Mouse (Mus musculus) brain, embryonic 14.5 days (tissue): ENCODE data around the gene Sox5. TPM values are rescaled to one million over a fixed set of nuclear protein-coding genes. Genes with fewer than 3 reads are reported as not detected.

Experiments used
- DNase-seq: peaks from one replicate; pipeline ENCODE4 v3.0.0-alpha.2; 2011; ENCODE audit warnings: low read depth
- CTCF ChIP-seq: fragments of 200-500 bp; IDR thresholded peaks from 2 replicates; pipeline ENCODE4 v1.5.1; 2012; ENCODE audit warnings: inconsistent platforms, mild to moderate bottlenecking, moderate library complexity, borderline replicate concordance; ENCODE audit not compliant: insufficient read depth, insufficient read length; ENCODE audit errors: extremely low read depth
- POLR2A ChIP-seq: fragments of 200-500 bp; IDR thresholded peaks from 2 replicates; pipeline ENCODE4 v1.6.1; 2012; ENCODE audit warnings: mild to moderate bottlenecking, inconsistent platforms, borderline replicate concordance; ENCODE audit not compliant: poor library complexity, insufficient read depth, insufficient read length, severe bottlenecking; ENCODE audit errors: extremely low read depth
- polyA plus RNA-seq: library from polyadenylated mRNA; depleted of rRNA; stranded (reverse); fragments of >200 nt; gene quantifications from 2 replicates; pipeline ENCODE4 v1.2.3, GENCODE M21; 2012

Sox5 gene
- polyA plus RNA-seq, 1 experiment, result 30.3 TPM

GRCm38 (mm10) chr6:144312781-144313754 lies 468.7 kb downstream of the Sox5 start:
- no peak for TF ChIP-seq CTCF
- TF ChIP-seq POLR2A, result no peak
- DNase-seq, result peak; percentile 91

- no peak for TF ChIP-seq POLR2A
- no peak for TF ChIP-seq CTCF
- peak; percentile 71 for DNase-seq
These were observed 469.4 kb downstream of the Sox5 start for GRCm38 (mm10) chr6:144312282-144312780.

DNA sequence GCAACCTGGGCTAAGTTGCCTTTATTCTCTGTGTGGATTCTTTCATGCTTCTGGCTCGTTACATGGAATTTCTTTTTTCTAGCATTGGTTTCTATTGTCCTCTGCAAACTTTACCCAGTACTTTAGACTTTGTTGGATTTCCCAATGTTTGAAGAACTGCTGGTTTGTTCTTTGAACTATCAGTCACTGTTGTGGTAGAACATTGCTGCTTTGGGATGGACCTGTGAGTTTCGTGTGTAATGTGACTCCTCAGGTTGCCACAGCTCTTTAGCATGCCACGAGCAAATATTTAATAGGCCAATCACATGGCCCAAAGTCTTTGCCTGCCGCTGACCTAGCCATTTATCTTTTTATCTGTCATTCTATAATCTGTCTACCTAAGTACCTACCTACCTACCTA lies 470.0 kb downstream of the Sox5 start:
- no peak for TF ChIP-seq CTCF
- TF ChIP-seq POLR2A, result no peak
- no peak for DNase-seq

- no peak for TF ChIP-seq CTCF
- no peak for TF ChIP-seq POLR2A
- DNase-seq, result no peak
These were observed 472.6 kb downstream of the Sox5 start for GRCm38 (mm10) chr6:144309171-144309570.

DNA sequence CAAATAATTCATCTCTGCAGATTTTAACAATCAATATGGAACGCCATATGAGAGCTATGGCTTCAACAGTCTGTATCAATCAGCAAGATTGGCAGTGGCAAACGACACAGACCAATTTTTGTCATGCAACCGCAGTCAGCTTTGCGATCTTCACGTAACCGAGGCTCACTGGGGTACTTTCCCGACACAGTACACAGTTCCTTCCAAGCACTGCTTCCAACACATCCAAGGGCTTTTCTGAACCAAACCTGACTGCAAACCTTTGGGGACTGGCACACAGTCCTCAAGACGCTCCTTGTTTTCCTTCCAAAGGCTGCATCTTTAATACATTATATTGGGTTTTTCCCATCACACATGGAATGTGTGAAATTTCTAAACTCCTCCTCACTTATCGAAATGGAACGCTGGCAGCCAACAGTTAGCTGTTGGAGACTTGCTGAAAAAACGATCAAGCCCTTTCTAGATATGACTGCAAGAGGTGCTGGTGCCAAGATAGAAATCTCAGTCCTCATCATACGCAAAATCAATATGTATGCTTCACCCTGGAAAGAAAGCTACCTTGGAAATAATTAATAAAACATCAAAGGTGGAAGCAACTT lies 474.1 kb downstream of the Sox5 start:
- DNase-seq, result peak; percentile 80
- TF ChIP-seq POLR2A (no peak), CTCF (no peak)

- no peak for TF ChIP-seq POLR2A
- no peak for TF ChIP-seq CTCF
- no peak for DNase-seq
These were observed 479.0 kb downstream of the Sox5 start for GRCm38 (mm10) chr6:144302823-144303222.

DNA sequence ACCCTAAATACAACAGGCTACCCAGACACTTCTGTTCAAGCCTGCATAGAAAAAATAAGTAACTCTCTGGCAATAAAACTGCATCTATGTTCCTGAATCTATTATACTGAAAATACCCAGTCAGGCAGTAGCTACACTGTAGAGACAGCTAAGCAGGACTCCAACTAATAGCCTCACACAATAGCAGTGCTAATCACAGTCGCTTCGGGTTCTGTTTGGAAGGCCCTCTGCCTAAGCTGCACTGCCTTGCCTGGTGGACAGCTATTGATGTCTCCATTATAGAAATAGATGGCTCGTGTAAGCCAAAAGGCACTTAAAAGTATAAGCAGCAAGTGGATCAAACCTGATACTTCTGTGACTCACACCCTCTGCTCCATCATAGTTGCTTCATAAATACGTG lies 480.7 kb downstream of the Sox5 start:
- TF ChIP-seq CTCF (no peak), POLR2A (no peak)
- DNase-seq, result peak; percentile 72

- no peak for DNase-seq
- no peak for TF ChIP-seq POLR2A
- no peak for TF ChIP-seq CTCF
These were observed 482.3 kb downstream of the Sox5 start for GRCm38 (mm10) chr6:144299503-144299858.

- TF ChIP-seq CTCF, result no peak
- TF ChIP-seq POLR2A, result no peak
- DNase-seq, result peak; percentile 63
These were observed 482.9 kb downstream of the Sox5 start for GRCm38 (mm10) chr6:144298641-144299502.

- TF ChIP-seq CTCF (no peak), POLR2A (no peak)
- no peak for DNase-seq
These were observed 483.9 kb downstream of the Sox5 start for GRCm38 (mm10) chr6:144297846-144298245.

GRCm38 (mm10) chr6:144297131-144297530 lies 484.6 kb downstream of the Sox5 start:
- DNase-seq, result no peak

More at GRCm38 (mm10) chr6:144297131-144297530, 484.6 kb downstream of the Sox5 start:
- TF ChIP-seq CTCF, result no peak
- no peak for TF ChIP-seq POLR2A
